Mouse (Mus musculus) cortical plate, adult 2 months (tissue): ENCODE results near the gene Sstr1.

ENCODE experiments used
- CTCF ChIP-seq: fragments of 200-500 bp; IDR thresholded peaks from 2 replicates; pipeline ENCODE4 v1.5.1; 2011; ENCODE audit warnings: mild to moderate bottlenecking, control low read depth, low read length; ENCODE audit not compliant: insufficient read depth; ENCODE audit errors: extremely low read depth
- POLR2A ChIP-seq: fragments of 200-500 bp; IDR thresholded peaks from 2 replicates; pipeline ENCODE4 v1.6.1; 2011; ENCODE audit warnings: mild to moderate bottlenecking, low read length, control low read depth; ENCODE audit not compliant: insufficient read depth; ENCODE audit errors: extremely low read depth

GRCm38 (mm10) chr12:58212261-58212923 is 820 bp downstream of the Sstr1 start:
- no peak; the same call in 1 of the 2 replicates for TF ChIP-seq POLR2A
- TF ChIP-seq CTCF, result no peak
